ENCODE assay signal across 8 mouse cellular contexts in the genomic region with DNA sequence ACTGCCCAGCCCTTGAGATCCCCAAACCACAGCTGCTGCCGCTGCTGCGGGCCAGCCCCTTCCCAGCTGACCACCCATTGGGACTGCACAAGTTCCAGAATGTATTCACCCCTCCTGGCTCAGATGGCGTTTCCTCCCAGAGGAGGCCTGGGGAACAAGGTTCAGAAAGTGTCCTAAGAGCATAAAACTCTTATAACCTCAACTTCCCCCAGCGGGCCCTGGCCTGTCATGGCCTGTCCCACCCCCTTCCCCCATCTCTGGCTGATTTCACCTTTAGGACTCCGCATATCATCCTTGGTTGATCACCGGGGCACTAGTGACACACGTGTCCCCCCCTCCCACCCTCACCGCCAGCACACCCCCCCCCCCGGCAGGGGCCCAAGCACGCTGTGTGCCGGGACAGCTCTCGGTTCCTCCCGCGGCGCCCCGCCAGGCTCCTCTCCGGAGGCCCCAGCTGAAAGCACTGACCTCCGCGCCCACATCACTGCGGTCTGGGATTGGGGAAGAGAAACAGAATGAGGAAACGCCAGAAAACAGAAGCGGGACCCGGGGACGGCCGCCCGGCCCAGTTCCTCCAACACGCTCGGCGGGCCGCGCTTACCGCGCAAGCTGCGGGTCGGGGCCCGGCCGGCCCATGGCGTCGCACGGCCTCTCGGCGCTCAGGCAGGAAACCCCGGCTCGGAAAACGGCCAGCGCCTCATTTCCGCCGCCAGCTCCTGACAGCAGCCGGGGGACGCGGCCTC. TPM values are rescaled to one million over a fixed set of nuclear protein-coding genes. Genes with fewer than 3 reads are reported as not detected.
DNase-seq lines count a peak whose midpoint lies in the region; ATAC-seq and TF ChIP-seq lines count a peak whose summit lies in the region.

No protein-coding gene starts in this region.

- peak overlapping the region; percentile 95 for H3K4me3 ChIP-seq in E14TG2a.4 (replicated peaks; ENCODE audit: low read length)
- peak overlapping the region; percentile 63 for H3K4me3 ChIP-seq in forebrain, embryonic 14.5 days (ENCODE audit: low read depth, low read length)
- peak overlapping the region; percentile 78 for H3K4me3 ChIP-seq in lung, embryonic 14.5 days (ENCODE audit: low read depth, low read length)

- H3K36me3 ChIP-seq in E14TG2a.4 (ENCODE audit: insufficient read depth, low read length), result peaks cover 16% of the 10 kb centered on the region
- no peaks in the 10 kb centered on the region for H3K36me3 ChIP-seq in forebrain, embryonic 14.5 days (ENCODE audit: control insufficient read depth, insufficient read depth, low read length)
- no peaks in the 10 kb centered on the region for H3K36me3 ChIP-seq in lung, embryonic 14.5 days (ENCODE audit: insufficient read depth)

- peak overlapping the region; percentile 71 for H3K9ac ChIP-seq in forebrain, embryonic 14.5 days (ENCODE audit: low read length)
- H3K9ac ChIP-seq in lung, embryonic 14.5 days, result peak overlapping the region; percentile 69

- no peak overlapping the region for H3K27ac ChIP-seq in forebrain, embryonic 14.5 days (ENCODE audit: low read depth, low read length)
- H3K27ac ChIP-seq in lung, embryonic 14.5 days (ENCODE audit: low read depth), result peak overlapping the region; percentile 85; the same call in 1 of the 2 replicates

- peak; percentile 32; the same call in 1 of the 2 replicates for ATAC-seq in forebrain, embryonic 14.5 days
- ATAC-seq in lung, embryonic 14.5 days (ENCODE audit: insufficient read depth), result no peak

- H3K4me1 ChIP-seq in E14TG2a.4 (replicated peaks; ENCODE audit: low read depth, low read length), result peaks cover 60% of the 10 kb centered on the region
- H3K4me1 ChIP-seq in forebrain, embryonic 14.5 days (ENCODE audit: control insufficient read depth, insufficient read depth, low read length), result peaks cover 26% of the 10 kb centered on the region
- H3K4me1 ChIP-seq in lung, embryonic 14.5 days (ENCODE audit: insufficient read depth), result peaks cover 41% of the 10 kb centered on the region

- peaks cover 31% of the 10 kb centered on the region for H3K27me3 ChIP-seq in E14TG2a.4 (ENCODE audit: insufficient read depth, low read length)
- H3K27me3 ChIP-seq in forebrain, embryonic 14.5 days (replicated peaks; ENCODE audit: control insufficient read depth, insufficient read depth, low read length), result peaks cover 30% of the 10 kb centered on the region
- H3K27me3 ChIP-seq in lung, embryonic 14.5 days (ENCODE audit: insufficient read depth, low read length), result no peaks in the 10 kb centered on the region; the same call in 1 of the 2 replicates

- WGBS in forebrain, embryonic 14.5 days, result under 1% methylated on average over 45 of the region's 51 CpGs
- under 1% methylated on average over 51 of the region's 51 CpGs for WGBS in lung, embryonic 14.5 days

- H3K4me2 ChIP-seq in forebrain, embryonic 14.5 days (ENCODE audit: low read length), result peak overlapping the region; percentile 84
- peak overlapping the region; percentile 85 for H3K4me2 ChIP-seq in lung, embryonic 14.5 days

- TF ChIP-seq CTCF in E14TG2a.4 (conservative IDR thresholded peaks at IDR 0.05; ENCODE audit: low read length), result no peak
- TF ChIP-seq CTCF in lung, embryonic 14.5 days (IDR thresholded peaks at IDR 0.05; ENCODE audit: low read depth), result no peak

- H3K9me3 ChIP-seq in E14TG2a.4 (ENCODE audit: low read length), result no peaks in the 10 kb centered on the region
- no peaks in the 10 kb centered on the region for H3K9me3 ChIP-seq in forebrain, embryonic 14.5 days (replicated peaks; ENCODE audit: control insufficient read depth, low read length)
- no peaks in the 10 kb centered on the region for H3K9me3 ChIP-seq in lung, embryonic 14.5 days (ENCODE audit: low read depth, low read length)

- peak; percentile 71 for DNase-seq in gastrocnemius, adult 18-20 months (ENCODE audit: low spot score)
- no peak for DNase-seq in gastrocnemius, postnatal 10 days
- peak; percentile 34 for DNase-seq in forebrain, embryonic 14.5 days (ENCODE audit: low spot score)
- DNase-seq in induced T-regulatory cell, adult 2 months (ENCODE audit: low read depth), result peak; percentile 52
- peak; percentile 46 for DNase-seq in lung, embryonic 14.5 days
- peak; percentile 76 for DNase-seq in skeletal muscle tissue, adult 2 months (ENCODE audit: low read depth, low spot score)
- DNase-seq in cerebellum, adult 18-20 months, result no peak

RNA-seq across cellular contexts. Expression of gene Sh2b3, which starts 1.3 kb away (rescaled TPM):
- total RNA-seq in gastrocnemius, adult 18-20 months (2021), result 10 to 100 TPM; 11.4 to 13.0 TPM
- total RNA-seq in gastrocnemius, postnatal 10 days (2021), result 10 to 100 TPM; 18.3 to 22.5 TPM
- 4.4 and 5.4 TPM in 2 replicates for polyA plus RNA-seq in forebrain, embryonic 14.5 days (2014; fragmentation: Nextera tagmentation; extraction: Ambion mirVana)
- polyA plus RNA-seq in lung, embryonic 14.5 days (2014; fragmentation: Nextera tagmentation; extraction: Ambion mirVana), result 24.2 and 26.4 TPM in 2 replicates

RNA-seq across cellular contexts. Expression of gene Pheta1, which starts 12.7 kb away (rescaled TPM):
- 1 to 10 TPM; 4.4 to 5.7 TPM for total RNA-seq in gastrocnemius, adult 18-20 months (2021)
- total RNA-seq in gastrocnemius, postnatal 10 days (2021), result 1 to 10 TPM; 6.4 to 7.6 TPM
- polyA plus RNA-seq in forebrain, embryonic 14.5 days (2014; fragmentation: Nextera tagmentation; extraction: Ambion mirVana), result 34.7 and 41.4 TPM in 2 replicates
- 22.2 TPM in 2 replicates for polyA plus RNA-seq in lung, embryonic 14.5 days (2014; fragmentation: Nextera tagmentation; extraction: Ambion mirVana)

Comparison
In these comparisons a context has a peak if more than half of its experiments do, and no peak if none do; other contexts are left out.
1. DNase-seq: peak in gastrocnemius, adult 18-20 months (single experiment), forebrain, embryonic 14.5 days (single experiment), induced T-regulatory cell, adult 2 months (single experiment), lung, embryonic 14.5 days (single experiment) and skeletal muscle tissue, adult 2 months (single experiment); none in gastrocnemius, postnatal 10 days (single experiment) and cerebellum, adult 18-20 months (0 of 2).
2. Peak in every context shown above with its lines, with median percentiles within 50 percentile points of each other: H3K4me3 ChIP-seq.